Mouse (Mus musculus): ENCODE measurements around the gene RPS10-NUDT3.

Gene RPS10-NUDT3

DNA sequence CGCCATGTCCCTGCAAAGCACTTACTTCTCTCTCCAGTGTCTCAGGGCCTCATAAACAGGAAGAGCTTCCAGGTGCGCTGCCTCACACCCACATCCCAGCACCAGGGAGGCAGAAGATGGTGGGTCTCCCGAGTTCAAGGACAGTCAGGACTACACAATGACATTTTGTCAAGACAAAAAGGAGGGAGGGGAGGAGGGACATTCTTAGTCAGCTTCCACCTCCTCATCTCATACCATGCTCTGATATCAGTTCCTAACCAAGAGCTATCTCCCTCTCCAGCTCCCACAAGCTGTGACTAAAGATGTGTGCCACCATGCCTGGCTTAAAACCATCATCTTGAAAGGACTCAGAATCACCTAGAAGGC is 23.5 kb downstream of the RPS10-NUDT3 start:
- in situ Hi-C loops (cut with MboI, MseI): no loop called here

DNA sequence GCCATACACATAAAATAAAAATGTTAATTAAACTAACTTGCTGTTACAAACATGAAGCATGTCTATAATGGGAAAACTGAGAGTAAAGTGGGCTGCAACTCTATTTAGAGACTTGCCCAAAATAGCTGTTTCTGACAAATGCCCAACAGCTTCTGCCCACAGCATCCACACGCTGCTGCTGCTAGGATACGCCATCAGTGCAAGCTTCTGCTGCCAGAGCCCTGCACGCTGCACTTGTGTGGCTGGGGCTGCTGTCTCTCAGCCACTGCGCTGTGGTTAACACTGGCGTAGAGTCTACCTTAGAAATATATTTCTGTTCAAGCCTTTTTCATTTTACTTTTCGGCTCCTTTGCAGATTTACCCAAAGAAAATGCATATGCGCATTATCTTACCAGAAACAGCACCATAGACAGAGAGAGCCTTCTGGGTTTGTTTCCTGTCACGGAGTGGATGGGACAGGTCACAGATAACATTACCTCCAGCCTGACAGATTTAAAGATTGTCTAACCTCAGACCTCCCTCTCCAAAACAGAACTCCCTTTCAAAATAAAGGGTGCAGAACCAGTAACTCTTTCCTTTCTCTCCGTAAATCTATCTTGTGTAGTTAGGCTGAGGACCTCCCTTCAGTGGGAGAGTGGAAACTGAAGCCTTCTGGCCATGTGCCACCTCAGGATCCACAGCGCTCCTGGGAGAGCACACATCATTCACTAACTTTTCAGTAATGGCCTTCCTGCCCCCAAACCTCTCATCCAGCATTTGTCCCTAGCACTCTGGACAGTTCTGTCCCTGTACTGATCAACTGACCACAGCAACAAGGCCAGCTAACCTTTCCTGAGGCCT is 24.1 kb downstream of the RPS10-NUDT3 start:
- in situ Hi-C loops (cut with MboI, MseI): no loop called here

DNA sequence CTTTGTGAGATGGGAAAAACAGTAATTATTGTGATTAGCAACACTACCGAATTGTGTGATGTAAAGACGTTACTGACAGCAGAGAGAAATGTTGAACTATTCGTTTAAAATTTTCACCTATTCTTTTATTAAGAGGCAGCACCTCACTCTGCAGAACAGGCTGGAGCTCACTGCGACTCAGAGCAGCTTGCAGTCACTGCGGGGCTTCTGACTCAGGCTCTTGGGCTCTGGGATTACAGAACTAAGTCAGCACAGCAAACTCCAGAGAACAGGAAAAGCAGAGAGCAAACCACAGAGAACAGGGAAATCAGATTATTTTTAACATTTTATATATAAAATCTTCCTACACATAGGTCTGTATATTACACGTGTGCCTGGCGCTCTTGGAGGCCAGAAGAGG is 25.4 kb downstream of the RPS10-NUDT3 start:
- in situ Hi-C loops (cut with MboI, MseI): no loop called here

DNA sequence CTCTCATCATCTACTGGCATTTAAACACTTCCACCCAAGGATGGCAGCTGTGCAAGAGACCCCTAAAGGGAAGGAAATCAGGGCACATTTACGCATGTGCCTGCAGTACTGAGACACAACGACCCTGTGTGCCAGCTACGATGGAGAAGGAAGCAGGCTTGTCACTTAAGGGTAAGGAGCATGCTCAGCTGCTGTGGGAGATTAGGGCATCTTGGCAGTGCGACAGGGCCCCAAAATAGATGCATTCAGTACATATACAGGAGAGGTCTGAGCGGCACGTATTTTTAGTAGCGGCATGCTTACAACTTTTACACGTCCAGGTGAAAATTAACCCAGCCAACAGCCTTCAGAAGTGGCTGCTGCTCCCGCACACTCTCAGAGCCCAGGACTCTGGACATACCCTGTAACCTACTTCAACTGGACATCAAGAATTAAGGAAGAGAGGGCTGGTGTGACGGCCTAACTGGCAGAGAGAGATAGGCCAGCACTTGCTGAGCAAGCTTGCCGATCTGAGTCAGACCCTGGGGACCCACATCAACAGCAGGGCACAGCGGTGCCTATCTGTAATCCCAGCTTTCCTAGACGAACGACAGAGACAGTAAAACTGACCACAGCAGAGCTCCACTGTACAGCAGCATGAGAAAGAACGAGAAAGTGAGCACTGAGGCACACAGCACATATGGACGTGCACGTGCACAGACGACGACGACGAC is 31.3 kb downstream of the RPS10-NUDT3 start:
- in situ Hi-C loops (cut with MboI, MseI): no loop called here

DNA sequence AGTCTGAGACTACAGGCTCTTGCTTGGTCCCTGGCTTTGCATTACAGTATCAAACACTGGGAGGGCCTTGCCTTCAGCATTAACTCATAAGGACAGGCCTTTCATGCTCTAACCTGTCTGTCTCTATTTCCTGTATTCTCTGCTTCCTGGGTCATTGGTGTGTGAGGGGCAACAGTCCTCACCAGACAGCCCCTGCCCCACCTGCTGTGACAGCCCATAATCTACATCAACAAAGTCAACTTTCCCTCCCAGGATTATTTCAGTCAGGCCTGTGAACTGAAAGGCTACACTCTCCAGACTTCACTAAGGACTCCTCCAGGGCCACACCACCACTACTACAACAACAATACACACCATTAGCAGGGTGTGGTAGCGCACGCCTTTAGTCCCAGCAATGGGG is 32.0 kb downstream of the RPS10-NUDT3 start:
- in situ Hi-C loops (cut with MboI, MseI): no loop called here

DNA sequence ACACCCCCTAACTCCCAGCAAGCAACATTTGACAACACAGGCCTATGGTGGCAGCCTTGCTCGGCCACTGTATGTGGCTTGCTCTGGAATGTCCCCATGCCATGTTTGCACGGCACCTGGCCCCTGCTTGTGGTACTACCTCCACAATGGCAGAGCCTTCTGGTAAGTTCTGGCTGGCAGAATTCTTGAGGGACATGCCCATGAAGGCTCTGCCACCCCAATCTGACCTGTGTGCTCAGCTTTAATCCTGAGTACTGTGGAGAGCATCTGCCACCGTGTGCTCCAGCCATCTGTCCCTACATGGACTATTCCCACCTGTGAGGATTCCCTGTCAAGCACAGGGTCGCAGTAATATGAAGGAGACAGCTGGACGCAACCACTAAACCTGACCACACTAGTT is 34.2 kb downstream of the RPS10-NUDT3 start:
- in situ Hi-C loops (cut with MboI, MseI): no loop called here

DNA sequence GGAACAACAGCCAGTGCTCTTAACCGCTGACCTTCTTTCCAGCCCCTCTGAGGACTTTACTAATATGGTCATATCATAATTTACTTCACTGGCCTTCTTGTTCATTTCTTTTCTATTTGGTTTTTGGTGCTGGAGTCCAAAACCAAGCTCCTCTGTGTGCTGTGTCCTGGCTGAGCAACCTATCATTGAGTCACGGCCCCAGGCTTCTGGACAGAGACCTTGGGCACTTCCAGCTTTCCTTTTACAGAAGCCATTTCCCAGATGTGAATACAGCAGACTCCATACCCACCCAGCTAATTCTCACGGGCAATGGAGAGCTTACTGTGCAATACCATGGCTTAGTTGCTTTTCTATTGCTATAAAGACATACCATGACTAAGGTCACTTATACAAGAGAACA is 34.7 kb downstream of the RPS10-NUDT3 start:
- in situ Hi-C loops (cut with MboI, MseI): no loop called here

DNA sequence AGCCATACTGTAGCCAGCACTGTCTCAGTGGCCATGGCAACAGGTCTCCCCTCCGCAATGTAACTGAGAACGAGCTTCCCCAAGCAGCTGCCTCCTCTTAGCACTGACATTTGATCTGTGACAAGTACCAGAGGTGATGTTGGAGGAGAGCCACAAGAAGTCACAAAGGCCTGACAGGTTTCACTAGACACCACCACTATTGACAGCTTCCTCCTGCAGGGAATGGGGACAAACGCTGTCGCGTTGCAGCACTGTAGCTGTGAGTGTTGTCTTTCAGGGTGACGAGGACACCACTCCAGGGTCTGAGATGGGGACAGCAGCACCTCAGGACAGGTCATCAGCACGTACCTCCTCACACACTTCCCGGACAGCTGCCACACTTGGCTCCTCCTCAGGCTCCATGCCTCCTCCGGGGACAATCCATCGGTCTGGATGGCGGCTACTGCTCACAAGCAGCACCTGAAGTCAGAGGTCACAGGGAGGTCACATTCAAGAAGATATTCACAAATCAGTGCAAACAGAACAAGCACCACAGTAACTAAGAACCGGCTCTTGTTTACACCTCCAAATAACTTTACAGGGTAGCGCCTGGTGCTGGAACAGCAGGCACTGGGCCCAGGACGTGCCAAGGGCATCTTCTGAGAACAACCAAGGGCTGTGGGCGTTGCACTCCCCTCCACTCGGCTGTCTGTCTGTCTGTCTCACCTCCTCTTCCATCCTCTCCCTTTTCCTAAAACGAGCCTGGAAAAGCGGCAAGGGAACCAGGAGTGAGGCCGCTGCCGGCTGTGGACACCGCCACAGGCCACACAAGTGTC is 38.4 kb downstream of the RPS10-NUDT3 start:
- in situ Hi-C loops (cut with MboI, MseI): loop anchor here in 1 of 2 experiments (10.0 kb wide), 1 partner anchor 62 kb away; no protein-coding TSS in a partner anchor

DNA sequence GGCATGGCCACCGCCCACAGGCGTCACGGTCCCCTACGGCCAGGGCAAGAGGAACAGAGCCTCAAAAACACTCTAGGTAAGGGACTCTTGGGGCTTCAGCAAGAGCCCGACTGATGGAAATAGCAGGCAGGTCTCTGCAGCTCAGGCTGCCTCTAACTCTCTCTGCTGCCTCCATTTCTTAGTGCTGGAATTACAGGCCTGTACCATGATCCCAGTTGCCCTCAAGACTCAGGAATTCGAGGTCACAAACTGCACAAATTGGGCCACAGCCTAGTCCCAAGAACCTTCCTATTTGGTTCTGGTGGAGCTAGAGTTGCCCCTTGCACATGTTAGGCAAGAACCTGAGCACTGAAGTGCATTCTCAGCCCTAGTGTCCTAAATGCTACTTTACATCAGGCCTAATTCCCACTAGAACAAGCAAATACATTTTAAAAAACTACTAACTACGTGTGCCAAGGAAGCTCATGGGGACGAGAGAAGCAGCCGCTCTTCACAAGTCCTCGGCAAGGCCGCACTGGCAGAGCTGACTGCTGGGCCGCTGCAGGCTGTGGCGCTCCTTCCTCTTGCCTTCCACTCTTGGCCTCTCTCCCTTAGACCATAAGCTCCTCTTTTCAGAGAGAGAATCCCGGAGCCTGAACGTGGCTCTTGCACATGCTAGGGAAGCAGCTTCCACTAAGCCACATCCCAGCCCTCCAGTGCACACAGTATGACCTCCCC is 39.2 kb downstream of the RPS10-NUDT3 start:
- in situ Hi-C loops (cut with MboI, MseI): loop anchor here in 1 of 2 experiments (10.0 kb wide), 1 partner anchor 61 kb away; no protein-coding TSS in a partner anchor

DNA sequence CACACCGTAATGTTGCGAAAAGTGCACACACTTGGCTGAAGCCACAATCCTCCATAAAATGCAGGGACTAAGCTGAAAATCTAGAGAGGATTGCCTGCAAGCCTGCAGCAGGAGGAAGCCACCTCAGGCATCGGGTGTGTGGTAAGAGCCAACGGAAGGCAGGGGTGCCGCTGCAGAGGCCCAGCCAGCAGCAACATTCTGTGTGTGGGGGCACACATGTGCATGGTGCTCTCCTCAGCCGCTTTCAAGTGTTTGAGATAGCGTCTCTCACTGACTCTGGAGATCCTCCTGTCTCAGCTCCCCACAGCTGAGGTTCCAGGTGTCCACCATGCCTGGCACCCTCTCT is 42.5 kb downstream of the RPS10-NUDT3 start:
- in situ Hi-C loops (cut with MboI, MseI): loop anchor here in 1 of 2 experiments (10.0 kb wide), 1 partner anchor 58 kb away; no protein-coding TSS in a partner anchor

DNA sequence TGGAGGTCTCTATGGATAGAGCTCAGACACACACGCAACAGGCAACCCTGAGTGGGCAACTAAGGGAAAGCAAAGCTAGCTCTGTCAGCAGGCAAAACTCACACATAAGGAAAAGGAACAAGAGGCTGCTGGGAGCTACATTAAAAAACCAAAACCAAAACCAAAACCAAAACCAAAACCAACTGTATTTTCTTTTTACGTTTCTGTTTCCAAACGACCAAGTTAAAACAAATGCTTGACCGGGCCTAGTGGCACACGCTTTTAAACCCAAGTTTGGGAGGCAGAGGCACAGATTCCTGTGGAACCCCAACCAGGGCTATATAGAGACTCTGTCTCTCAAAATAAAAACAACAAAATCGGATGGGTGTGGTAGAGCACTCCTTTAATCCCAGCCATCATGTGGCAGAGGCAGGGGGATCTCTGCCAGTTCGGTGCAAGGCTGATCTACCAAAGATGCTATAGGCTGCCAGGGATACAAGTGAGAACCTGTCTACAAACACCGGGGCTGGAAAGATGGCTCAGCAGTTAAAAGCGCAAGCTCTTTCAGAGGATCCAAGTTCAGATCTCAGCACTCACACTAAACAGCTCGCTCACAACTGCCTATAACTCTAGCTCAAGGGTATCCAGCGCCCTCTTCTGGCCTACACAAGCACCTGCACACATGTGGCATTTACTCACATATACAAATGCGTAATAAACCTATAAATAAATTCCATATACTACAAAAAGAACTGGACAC is 43.0 kb downstream of the RPS10-NUDT3 start:
- in situ Hi-C loops (cut with MboI, MseI): loop anchor here in 1 of 2 experiments (10.0 kb wide), 1 partner anchor 57 kb away; no protein-coding TSS in a partner anchor

DNA sequence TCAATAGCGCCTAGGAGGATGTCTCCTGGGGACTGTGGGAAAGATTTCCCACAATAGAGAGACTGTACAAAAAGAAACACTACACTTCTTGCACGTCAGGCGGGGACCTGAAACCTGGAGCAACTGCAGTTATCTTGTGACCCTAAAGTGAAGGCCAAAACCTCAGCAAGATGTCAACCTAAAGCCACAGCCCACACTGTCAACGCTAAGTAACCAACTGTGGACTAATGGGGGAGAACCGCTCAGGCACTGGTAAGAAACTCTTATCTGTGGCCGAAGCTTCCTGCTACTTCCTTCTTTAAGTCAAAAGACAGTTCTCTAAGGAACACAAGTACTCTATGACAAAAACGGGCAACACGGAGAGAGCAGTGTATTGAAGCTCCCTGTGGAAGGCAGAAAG is 46.8 kb downstream of the RPS10-NUDT3 start:
- in situ Hi-C loops (cut with MboI, MseI): no loop called here

DNA sequence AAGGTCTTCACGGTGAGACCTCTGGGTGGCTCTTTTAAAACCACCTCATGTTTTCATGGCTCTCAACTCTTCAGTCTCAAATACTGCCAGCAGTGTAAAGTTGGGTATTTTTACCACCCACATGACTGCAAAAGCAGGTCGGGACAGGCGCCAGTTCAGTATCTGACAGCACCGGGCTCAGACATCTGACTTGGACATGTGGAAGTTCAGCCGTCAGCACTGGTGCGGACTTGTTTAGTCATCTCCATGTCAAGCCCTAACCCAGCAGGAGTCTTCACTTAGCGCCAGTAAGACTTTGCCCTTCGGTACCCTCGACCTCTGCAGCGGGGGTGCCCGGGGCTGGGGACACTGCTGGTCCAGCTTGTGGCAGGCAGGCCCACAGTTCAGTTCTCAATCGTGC is 47.8 kb downstream of the RPS10-NUDT3 start:
- in situ Hi-C loops (cut with MboI, MseI): no loop called here

DNA sequence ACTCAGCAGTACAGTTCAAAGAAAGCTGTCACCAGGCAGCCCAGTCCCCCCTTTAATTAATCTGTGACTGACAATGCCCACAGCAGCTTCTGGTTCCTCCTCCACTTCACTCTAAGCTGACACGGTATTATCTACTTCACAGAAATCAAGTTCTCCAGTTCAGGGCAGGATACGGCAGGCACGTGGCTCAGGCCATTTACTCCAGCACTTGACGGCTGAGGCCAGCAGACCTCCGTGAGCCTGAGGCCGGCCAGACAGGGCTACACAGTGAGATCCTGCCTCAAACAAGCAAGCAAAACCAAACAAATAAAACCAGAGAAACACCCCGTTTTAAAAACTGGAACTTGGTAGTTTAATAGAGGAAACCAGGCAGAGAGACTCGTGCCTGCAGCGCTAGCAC is 48.4 kb downstream of the RPS10-NUDT3 start:
- in situ Hi-C loops (cut with MboI, MseI): no loop called here

DNA sequence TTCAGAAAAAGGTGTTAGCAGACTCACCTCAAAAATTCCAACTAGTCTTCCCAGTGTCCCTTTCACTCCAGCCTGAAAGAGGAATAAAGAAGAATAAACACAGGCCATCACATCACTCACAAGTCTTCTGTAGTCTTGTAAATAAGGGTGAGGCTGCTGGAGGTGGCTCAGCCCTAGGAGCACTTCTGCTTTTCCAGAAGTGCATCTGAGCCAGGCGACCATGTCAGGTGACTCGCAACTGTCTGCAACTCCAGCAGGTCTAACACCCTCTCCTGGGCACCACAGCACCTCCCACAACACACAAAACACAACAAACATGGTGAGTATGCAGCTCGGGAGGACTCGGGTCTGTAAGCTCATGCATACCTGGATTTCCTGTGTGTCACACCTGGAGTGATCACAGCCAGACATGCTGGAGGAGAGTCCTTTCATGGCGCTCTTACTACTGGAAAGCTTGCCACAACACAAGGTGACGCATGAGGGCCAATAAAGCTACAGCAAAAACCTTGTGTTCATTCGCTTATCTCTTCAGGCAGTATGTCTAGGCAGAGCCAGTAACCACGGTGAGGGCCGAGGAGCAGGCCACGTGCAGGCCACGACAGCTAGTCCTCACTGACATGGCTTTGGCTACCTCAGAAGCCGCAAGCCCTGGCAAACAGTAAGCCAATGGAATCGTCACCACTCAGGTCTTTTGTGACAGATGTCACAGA is 51.7 kb downstream of the RPS10-NUDT3 start:
- in situ Hi-C loops (cut with MboI, MseI): no loop called here

DNA sequence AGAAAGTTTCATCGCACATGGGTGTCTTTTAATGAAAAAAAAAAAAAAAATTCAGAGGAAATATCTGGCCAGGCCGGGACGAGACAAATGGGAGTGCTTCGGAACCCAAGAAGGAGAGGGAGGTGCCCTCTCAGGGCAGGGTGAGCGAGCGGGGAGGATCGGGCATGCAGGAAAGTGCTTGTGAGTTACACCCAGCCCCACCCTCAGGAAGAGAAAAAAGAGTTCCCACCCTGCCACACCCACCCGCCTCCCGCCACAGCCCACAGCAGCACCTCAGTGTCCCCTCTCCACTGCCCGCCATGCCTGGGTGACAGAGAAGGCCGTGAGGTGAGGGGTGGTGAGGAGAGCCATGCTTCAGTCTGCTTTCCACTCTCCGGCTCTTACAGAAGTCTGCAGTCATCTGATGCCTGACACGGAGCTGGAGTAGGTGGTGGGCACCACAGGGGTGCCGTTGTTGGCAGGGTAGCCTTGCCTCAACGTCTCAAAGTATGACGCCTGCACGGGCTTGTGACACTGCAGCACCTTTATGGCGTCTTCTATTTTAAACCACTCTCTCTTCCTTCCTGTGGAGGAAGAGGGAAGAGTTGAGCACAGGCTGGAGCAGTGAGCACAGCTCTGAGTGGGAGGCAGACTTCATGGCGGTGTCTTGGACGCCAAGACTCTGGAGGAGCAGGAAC is 54.5 kb downstream of the RPS10-NUDT3 start:
- in situ Hi-C loops (cut with MboI, MseI): no loop called here

DNA sequence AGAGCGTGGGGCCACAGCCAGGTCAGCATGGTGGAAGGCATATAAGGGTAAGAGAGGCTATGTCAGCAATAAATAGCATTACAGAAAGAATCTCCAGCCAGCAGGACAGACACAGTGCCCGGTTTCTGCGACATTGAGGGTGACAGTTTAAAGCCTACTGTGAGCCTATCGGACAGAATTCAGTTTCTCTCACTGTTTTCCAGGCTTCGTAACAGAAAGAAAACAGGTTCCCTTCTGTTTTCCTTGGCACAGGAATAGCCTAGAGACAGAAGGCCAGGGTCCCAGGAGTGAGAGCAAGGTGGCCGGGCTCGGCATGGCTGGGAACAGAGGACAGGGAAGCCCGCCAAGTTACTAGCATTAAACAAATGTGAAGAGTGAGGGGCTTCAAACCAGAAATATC is 55.2 kb downstream of the RPS10-NUDT3 start:
- in situ Hi-C loops (cut with MboI, MseI): no loop called here

DNA sequence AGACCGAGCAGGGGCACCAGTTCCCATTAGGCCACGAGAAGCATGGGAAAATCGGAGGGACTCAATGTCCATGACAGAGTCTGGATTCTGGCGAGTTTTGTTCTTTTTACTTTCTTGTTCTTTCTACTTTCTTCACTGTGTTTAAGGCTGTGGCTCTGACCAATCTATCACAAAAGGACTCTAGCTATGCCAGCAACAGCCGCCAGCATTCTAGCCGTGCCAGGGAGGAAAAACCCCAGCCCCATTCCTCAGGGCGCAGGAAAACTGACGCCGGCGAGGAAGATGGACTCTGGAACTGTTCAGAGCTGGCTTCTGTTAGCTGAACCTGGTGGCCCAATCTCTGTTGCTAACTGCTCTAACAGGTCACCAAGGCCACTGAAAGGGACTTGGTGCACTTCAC is 56.5 kb downstream of the RPS10-NUDT3 start:
- in situ Hi-C loops (cut with MboI, MseI): no loop called here

DNA sequence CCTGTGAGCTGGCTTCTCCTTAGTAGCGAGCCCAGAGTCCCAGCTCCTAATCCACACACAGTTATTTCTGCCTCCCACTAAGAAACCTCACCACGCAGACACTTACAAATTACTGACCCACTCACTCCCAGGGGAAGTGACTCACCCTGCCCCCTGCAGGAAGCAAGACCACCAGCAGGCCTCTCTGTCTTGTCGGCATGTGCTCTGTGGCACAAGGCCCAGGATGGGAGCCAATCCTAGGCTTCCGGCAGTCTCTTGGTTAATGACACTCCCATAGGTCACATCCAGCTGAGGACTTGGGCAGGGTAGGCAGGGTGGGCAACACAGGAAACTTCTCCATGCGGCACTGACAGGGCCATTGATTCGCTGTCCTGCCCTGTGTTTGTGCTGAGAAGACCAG is 57.6 kb downstream of the RPS10-NUDT3 start:
- in situ Hi-C loops (cut with MboI, MseI): no loop called here
